Mouse (Mus musculus): ENCODE measurements around the gene Slc8a1. TPM values are rescaled to one million over a fixed set of nuclear protein-coding genes. Genes with fewer than 3 reads are reported as not detected.

Slc8a1 gene
- total RNA-seq, 1 experiment, result 0.71 TPM

GRCm38 (mm10) chr17:81412736-81413135 lies 325.4 kb downstream of the Slc8a1 start:
- in situ Hi-C loops (cut with MboI; ENCODE audit: low sequenced_read_pairs in 2 of 2, unreplicated experiment in 2 of 2), result no loop called here
- no peak for TF ChIP-seq ZC3H11A (IDR thresholded peaks at IDR 0.05; ENCODE audit: borderline replicate concordance, low read depth, low read length)
- no peak for TF ChIP-seq MAFK (IDR thresholded peaks at IDR 0.05; ENCODE audit: insufficient read depth, low read depth, low read length)
- no peak for TF ChIP-seq CHD2 (IDR thresholded peaks at IDR 0.05; ENCODE audit: low read depth, low read length)
- no peak for TF ChIP-seq ZNF384 (IDR thresholded peaks at IDR 0.05; ENCODE audit: low read depth, low read length)
- no peak for TF ChIP-seq HCFC1 (IDR thresholded peaks at IDR 0.05; ENCODE audit: borderline replicate concordance, insufficient read depth, low read length)
- DNase-seq (ENCODE audit: low read depth, low spot score), result no peak

DNA sequence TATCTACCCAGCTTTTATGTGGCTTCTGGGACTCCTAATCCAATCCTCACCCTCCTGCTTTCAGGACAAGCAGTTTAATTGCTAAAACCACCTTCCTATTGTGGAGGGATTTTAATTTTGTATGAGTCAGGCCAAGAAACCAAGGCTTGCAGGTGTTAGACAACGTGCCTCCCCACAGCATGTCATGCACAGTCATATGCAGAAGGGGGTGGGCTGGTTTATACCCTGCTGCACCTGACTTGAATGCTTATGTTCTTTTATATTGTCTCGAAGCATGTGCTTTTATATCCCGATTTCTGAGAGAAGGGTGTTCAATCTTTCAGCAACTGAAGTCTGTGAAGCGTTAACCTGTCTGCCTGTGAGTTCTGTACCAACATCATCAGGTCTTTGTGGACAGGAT lies 334.0 kb downstream of the Slc8a1 start:
- Histone ChIP-seq H3K4me3 (ENCODE audit: insufficient read depth in 1 of 2, low read depth in 1 of 2, low read length in 2 of 2, poor library complexity in 1 of 2, severe bottlenecking in 1 of 2) (no peak overlapping the region), H3K27ac (ENCODE audit: insufficient read depth, low read depth, low read length, poor library complexity, severe bottlenecking) (no peak overlapping the region), H3K36me3 (ENCODE audit: control insufficient read depth, insufficient read depth, low read length, poor library complexity, severe bottlenecking) (no peaks in the 10 kb centered on the region), H3K4me1 (ENCODE audit: control insufficient read depth in 2 of 2, insufficient read depth in 2 of 2, low read length in 2 of 2, poor library complexity in 1 of 2) (no peaks in the 10 kb centered on the region), H3K9ac (ENCODE audit: insufficient read depth, low read depth, low read length, poor library complexity, severe bottlenecking) (no peak overlapping the region), H3K9me3 (ENCODE audit: control insufficient read depth, insufficient read depth, low read depth, low read length) (no peaks in the 10 kb centered on the region)
- TF ChIP-seq ZC3H11A (IDR thresholded peaks at IDR 0.05; ENCODE audit: borderline replicate concordance, low read depth, low read length) (no peak), HCFC1 (IDR thresholded peaks at IDR 0.05; ENCODE audit: borderline replicate concordance, insufficient read depth, low read length) (no peak), MAFK (IDR thresholded peaks at IDR 0.05; ENCODE audit: insufficient read depth, low read depth, low read length) (no peak), CHD2 (IDR thresholded peaks at IDR 0.05; ENCODE audit: low read depth, low read length) (no peak), ZNF384 (IDR thresholded peaks at IDR 0.05; ENCODE audit: low read depth, low read length) (no peak)
- in situ Hi-C loops (cut with MboI; ENCODE audit: low sequenced_read_pairs in 2 of 2, unreplicated experiment in 2 of 2), result no loop called here
- DNase-seq (ENCODE audit: low read depth, low spot score), result no peak

More at GRCm38 (mm10) chr17:81412736-81413135, 325.4 kb downstream of the Slc8a1 start:
- H3K27ac ChIP-seq (ENCODE audit: insufficient read depth, low read depth, low read length, poor library complexity, severe bottlenecking), result no peak overlapping the region
- H3K9ac ChIP-seq (ENCODE audit: insufficient read depth, low read depth, low read length, poor library complexity, severe bottlenecking), result no peak overlapping the region
- no peaks in the 10 kb centered on the region for H3K9me3 ChIP-seq (ENCODE audit: control insufficient read depth, insufficient read depth, low read depth, low read length)
- no peak overlapping the region for H3K4me3 ChIP-seq (ENCODE audit: insufficient read depth in 1 of 2, low read depth in 1 of 2, low read length in 2 of 2, poor library complexity in 1 of 2, severe bottlenecking in 1 of 2)
- no peaks in the 10 kb centered on the region for H3K36me3 ChIP-seq (ENCODE audit: control insufficient read depth, insufficient read depth, low read length, poor library complexity, severe bottlenecking)
- no peaks in the 10 kb centered on the region for H3K4me1 ChIP-seq (ENCODE audit: control insufficient read depth in 2 of 2, insufficient read depth in 2 of 2, low read length in 2 of 2, poor library complexity in 1 of 2)

DNA sequence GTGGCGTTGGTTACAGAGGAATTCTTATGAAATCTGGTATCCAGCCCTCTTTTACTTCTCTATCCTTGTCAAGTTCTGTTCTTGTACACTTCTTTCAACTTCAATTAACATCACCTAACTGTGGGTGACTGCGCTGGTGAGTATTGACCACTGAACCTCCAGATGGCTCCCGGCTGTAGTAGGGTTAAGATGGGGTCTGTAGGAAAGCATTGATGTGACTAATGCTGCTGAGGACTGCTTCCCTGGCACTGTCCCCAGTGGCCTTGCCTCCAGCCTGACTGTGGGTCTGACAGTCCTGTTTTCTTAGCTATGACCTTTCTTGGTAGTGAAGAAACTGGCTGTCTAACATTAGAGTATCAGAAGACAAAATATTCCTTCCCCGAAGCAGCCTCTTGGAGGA lies 335.1 kb downstream of the Slc8a1 start:
- Histone ChIP-seq H3K27ac (ENCODE audit: insufficient read depth, low read depth, low read length, poor library complexity, severe bottlenecking) (no peak overlapping the region), H3K9ac (ENCODE audit: insufficient read depth, low read depth, low read length, poor library complexity, severe bottlenecking) (no peak overlapping the region), H3K4me3 (ENCODE audit: insufficient read depth in 1 of 2, low read depth in 1 of 2, low read length in 2 of 2, poor library complexity in 1 of 2, severe bottlenecking in 1 of 2) (no peak overlapping the region), H3K9me3 (ENCODE audit: control insufficient read depth, insufficient read depth, low read depth, low read length) (no peaks in the 10 kb centered on the region), H3K36me3 (ENCODE audit: control insufficient read depth, insufficient read depth, low read length, poor library complexity, severe bottlenecking) (no peaks in the 10 kb centered on the region), H3K4me1 (ENCODE audit: control insufficient read depth in 2 of 2, insufficient read depth in 2 of 2, low read length in 2 of 2, poor library complexity in 1 of 2) (no peaks in the 10 kb centered on the region)
- TF ChIP-seq HCFC1 (IDR thresholded peaks at IDR 0.05; ENCODE audit: borderline replicate concordance, insufficient read depth, low read length) (no peak), ZNF384 (IDR thresholded peaks at IDR 0.05; ENCODE audit: low read depth, low read length) (no peak), MAFK (IDR thresholded peaks at IDR 0.05; ENCODE audit: insufficient read depth, low read depth, low read length) (no peak), CHD2 (IDR thresholded peaks at IDR 0.05; ENCODE audit: low read depth, low read length) (no peak), ZC3H11A (IDR thresholded peaks at IDR 0.05; ENCODE audit: borderline replicate concordance, low read depth, low read length) (no peak)
- in situ Hi-C loops (cut with MboI; ENCODE audit: low sequenced_read_pairs in 2 of 2, unreplicated experiment in 2 of 2), result no loop called here
- no peak for DNase-seq (ENCODE audit: low read depth, low spot score)

DNA sequence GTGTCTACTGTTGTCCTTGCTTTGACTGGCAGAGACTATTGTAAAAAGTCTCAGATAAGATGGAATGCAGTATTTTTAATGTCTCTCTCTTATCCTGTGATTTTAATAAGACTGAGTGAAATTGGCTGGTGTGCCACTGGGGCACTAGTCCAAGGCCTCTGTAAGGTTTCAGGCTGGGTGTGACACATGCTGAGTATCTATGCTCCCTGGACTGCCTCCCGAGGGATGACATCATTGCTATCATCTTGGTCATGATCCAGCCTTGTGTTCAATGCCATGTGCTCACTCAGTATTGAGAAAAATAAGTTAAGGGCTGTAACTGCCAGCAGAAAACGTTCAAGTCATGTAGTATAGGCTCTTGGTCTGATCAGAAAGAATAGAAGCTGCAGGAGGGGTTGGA lies 335.5 kb downstream of the Slc8a1 start:
- DNase-seq (ENCODE audit: low read depth, low spot score), result no peak
- TF ChIP-seq ZNF384 (IDR thresholded peaks at IDR 0.05; ENCODE audit: low read depth, low read length) (no peak), HCFC1 (IDR thresholded peaks at IDR 0.05; ENCODE audit: borderline replicate concordance, insufficient read depth, low read length) (no peak), CHD2 (IDR thresholded peaks at IDR 0.05; ENCODE audit: low read depth, low read length) (no peak), MAFK (IDR thresholded peaks at IDR 0.05; ENCODE audit: insufficient read depth, low read depth, low read length) (no peak), ZC3H11A (IDR thresholded peaks at IDR 0.05; ENCODE audit: borderline replicate concordance, low read depth, low read length) (no peak)
- H3K4me3 ChIP-seq (ENCODE audit: insufficient read depth in 1 of 2, low read depth in 1 of 2, low read length in 2 of 2, poor library complexity in 1 of 2, severe bottlenecking in 1 of 2), result no peak overlapping the region
- H3K4me1 ChIP-seq (ENCODE audit: control insufficient read depth in 2 of 2, insufficient read depth in 2 of 2, low read length in 2 of 2, poor library complexity in 1 of 2), result no peaks in the 10 kb centered on the region
- no peaks in the 10 kb centered on the region for H3K9me3 ChIP-seq (ENCODE audit: control insufficient read depth, insufficient read depth, low read depth, low read length)
- in situ Hi-C loops (cut with MboI; ENCODE audit: low sequenced_read_pairs in 2 of 2, unreplicated experiment in 2 of 2), result no loop called here
- H3K27ac ChIP-seq (ENCODE audit: insufficient read depth, low read depth, low read length, poor library complexity, severe bottlenecking), result no peak overlapping the region
- H3K9ac ChIP-seq (ENCODE audit: insufficient read depth, low read depth, low read length, poor library complexity, severe bottlenecking), result no peak overlapping the region
- no peaks in the 10 kb centered on the region for H3K36me3 ChIP-seq (ENCODE audit: control insufficient read depth, insufficient read depth, low read length, poor library complexity, severe bottlenecking)

DNA sequence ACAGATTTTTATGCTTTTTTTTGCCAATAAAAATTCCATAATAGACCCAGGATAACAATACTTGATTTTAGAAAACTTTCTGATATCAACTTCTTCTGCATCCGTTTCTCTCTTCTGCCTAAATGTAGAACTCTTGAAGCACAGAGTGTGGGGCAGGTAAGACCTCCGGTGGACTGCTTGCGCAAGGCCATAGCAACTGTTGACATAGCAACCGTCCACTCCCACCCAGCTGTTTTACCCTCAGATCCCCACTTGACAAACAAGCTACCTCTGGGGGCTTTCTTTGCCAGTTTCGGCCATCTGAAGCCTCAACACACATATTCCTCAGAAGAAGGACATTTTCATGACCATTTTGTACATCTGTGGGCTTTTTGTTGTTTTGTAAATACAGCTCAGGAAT lies 337.8 kb downstream of the Slc8a1 start:
- H3K27ac ChIP-seq (ENCODE audit: insufficient read depth, low read depth, low read length, poor library complexity, severe bottlenecking), result no peak overlapping the region
- H3K4me1 ChIP-seq (ENCODE audit: control insufficient read depth in 2 of 2, insufficient read depth in 2 of 2, low read length in 2 of 2, poor library complexity in 1 of 2), result no peaks in the 10 kb centered on the region
- no peak for DNase-seq (ENCODE audit: low read depth, low spot score)
- no peaks in the 10 kb centered on the region for H3K36me3 ChIP-seq (ENCODE audit: control insufficient read depth, insufficient read depth, low read length, poor library complexity, severe bottlenecking)
- H3K9ac ChIP-seq (ENCODE audit: insufficient read depth, low read depth, low read length, poor library complexity, severe bottlenecking), result no peak overlapping the region
- no peaks in the 10 kb centered on the region for H3K9me3 ChIP-seq (ENCODE audit: control insufficient read depth, insufficient read depth, low read depth, low read length)
- TF ChIP-seq ZC3H11A (IDR thresholded peaks at IDR 0.05; ENCODE audit: borderline replicate concordance, low read depth, low read length), result no peak
- TF ChIP-seq HCFC1 (IDR thresholded peaks at IDR 0.05; ENCODE audit: borderline replicate concordance, insufficient read depth, low read length), result no peak
- no peak for TF ChIP-seq CHD2 (IDR thresholded peaks at IDR 0.05; ENCODE audit: low read depth, low read length)
- TF ChIP-seq ZNF384 (IDR thresholded peaks at IDR 0.05; ENCODE audit: low read depth, low read length), result no peak
- no peak for TF ChIP-seq MAFK (IDR thresholded peaks at IDR 0.05; ENCODE audit: insufficient read depth, low read depth, low read length)
- in situ Hi-C loops (cut with MboI; ENCODE audit: low sequenced_read_pairs in 2 of 2, unreplicated experiment in 2 of 2), result no loop called here
- H3K4me3 ChIP-seq (ENCODE audit: insufficient read depth in 1 of 2, low read depth in 1 of 2, low read length in 2 of 2, poor library complexity in 1 of 2, severe bottlenecking in 1 of 2), result no peak overlapping the region

Measured in ES-E14 (cell line).